Mouse (Mus musculus) lung, postnatal 36 days (tissue): ENCODE data around the gene Tor2a.

Source experiments
- DNase-seq: peaks from one replicate; pipeline ENCODE4 v3.0.0; 2022; ENCODE audit warnings: mixed read lengths

The Tor2a gene

DNA sequence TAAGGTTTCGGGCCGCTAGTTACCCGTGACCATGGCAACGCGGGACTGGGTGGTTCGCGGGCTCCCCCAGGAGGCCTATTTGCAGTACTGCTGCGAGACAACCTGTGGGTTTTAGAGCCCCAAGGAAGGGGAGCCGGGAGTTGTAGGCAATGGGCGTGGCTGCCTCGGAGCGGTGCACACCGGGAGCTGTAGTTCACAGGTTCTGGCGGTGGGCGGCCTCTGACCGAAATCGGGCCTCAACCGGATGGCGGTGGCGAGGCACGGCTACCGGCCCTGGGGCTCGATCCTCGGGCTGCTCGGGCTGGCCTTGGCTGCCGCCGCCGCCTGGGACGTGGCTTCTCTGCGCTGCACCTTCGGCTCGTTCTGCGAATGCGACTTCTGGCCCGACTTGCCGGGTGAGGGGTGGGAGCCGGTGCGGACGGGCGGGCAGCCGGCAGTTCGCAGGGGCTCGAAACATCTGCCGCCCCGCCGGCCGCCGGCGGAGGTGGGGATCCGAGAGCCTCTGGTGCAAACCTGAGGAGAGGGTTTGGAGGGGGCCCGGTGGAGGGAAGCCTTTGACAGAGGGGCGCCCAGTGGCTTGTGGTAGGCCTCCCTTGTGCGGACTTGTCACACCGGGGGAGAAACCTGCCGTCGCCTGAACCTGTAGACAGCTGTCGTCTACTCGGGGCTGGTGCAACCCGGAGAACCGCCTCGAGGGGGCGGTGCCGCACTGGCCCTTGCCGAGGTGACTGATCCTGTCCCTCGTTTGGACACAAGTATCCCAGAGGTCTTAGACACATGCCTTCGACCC, at the start of gene Tor2a:
Gene Tor2a (plus strand): TSS at position 179 of the 790 bp plus-strand sequence.
- DNase-seq: peak; percentile 99

DNA sequence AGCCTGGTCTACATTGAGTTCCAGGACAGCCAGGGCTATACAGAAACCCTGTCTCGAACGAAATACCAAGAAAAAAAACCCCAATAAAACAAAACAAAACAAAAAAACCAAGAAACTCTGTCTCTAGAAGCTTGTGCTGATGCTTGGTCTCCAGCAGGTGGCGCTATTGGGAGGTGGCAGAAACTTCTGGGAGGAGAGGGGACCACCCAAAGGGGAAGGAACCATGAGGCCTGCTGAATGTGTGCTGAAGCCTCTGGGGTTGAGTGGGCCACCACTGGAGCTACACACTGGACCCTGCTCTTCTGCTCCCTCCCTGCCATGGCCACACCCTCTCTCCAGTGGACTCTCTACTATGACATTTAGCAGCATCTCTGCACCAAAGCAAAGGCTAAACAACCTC, 48.4 kb upstream of the Tor2a start:
- peak; percentile 47 for DNase-seq

DNA sequence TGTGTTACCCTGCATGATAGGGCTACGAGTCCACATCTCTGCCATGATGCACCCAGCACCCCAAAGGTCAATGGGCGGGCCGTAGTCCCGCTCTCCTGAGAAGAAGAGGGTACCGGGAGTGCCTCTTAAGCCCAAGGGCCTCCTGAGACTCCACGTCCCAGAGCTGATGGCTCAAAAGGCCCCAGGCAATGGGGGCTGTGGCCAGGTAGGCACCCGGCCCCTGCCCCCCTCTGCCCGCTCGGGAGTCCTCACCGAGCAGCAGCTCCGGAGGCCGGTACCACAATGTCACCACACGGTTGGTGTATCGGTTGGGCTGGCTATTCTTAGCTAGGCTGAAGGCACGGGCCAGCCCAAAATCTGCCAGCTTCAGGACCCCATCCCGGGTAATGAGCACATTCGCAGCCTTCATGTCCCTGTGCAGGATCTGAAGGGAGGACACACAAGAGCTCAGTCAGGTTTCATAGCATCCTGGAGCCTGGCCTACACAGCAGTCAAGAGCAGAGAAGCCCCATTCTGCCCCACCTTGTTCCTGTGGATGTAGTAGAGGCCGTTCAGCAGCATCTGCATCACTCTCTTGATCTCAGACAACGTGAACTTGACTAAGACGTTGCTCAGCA, 47.4 kb upstream of the Tor2a start:
- DNase-seq: no peak

DNA sequence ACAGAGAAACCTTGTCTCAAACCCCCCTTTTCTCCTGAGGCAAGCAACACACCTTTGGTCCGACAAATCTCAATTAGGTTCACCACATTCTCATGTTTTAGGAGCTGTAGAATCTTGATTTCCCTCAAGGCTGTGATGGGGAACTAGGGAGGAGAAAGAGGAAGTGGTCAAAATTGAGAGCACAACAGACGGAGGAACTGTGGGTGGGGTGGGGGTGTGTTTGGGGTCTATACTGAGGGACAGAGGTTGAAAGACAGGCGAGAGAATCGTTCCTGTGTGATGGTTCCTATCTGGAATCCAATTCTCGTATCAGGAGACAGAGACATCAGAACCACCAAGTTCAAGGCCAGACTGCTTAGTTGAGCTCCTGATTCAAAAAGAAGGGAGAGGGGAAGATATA, 46.6 kb upstream of the Tor2a start:
- peak; percentile 58 for DNase-seq

DNA sequence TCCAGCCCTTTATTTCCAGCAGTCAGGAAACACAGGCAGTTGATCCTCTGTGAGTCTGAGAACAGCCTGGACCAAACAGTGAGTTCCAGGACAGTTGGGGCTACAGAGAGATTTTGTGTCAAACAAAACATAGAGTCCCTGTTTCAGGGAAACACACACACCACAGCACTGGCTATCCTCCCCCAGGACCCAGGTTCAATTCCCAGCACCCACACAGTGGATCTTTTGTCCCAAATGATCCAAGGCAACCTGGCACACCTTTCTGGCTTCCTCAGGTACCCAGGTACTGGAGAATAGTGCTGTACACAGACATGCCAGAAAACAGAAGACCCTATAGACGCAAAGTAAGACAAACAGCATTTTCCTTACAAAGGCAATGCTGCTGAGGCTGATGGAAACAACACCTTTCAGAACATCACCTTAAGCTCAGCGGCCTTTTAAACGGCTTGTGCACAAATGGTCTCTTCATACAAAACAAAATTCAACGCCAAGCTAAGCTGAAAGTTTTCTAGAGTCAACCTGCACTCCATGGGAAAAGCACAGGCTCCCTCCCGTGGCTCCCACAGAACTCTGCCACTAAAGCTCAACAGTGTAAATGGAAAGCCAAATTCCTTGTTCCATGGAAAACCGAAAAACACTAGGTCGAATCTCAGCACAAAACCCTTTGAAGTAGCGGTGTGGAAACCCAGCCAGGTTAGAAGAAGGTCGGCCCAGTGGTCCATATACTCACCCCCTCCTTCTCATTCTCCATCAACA, 45.6 kb upstream of the Tor2a start:
- DNase-seq: no peak

DNA sequence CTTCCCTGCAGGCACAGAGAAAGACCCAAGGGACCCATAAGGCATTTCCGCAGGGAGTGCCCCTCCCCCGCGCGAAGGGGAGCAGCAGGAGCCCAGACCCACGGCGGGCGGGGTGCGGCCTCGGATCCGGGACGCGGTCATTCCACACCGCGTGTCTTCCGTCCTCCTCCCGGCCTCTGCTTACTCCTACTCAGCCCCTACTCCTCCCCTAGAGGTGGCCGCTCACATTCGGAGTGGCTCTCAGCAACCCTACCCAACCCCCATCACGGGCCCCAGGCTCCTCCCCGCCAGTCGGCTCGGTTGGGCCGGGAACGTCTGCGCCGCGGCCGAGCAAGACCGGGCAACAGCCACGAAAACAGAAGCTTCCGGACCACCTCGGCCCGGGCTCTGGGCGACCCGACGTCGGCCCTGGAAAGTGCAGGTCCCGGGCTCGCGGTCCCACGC, 44.9 kb upstream of the Tor2a start:
- DNase-seq: peak; percentile 71

DNA sequence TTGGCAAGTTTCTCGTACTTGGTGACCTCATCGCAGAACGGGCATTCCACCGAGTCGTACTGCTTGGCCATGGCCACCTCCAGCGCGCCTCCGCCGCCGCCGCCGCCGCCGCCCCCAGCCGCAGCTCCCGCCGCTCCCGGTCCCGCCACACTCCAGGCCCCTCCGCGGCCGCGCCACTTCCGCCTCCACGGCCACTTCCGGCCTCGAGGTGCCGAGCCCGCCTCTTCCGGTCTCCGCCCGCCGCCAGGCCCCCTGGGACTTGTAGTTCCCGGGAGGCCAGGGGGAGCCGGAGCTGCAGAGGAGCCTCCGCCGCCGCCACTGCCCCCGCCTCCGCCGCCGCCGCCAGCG, 44.5 kb upstream of the Tor2a start:
- DNase-seq: peak; percentile 95

DNA sequence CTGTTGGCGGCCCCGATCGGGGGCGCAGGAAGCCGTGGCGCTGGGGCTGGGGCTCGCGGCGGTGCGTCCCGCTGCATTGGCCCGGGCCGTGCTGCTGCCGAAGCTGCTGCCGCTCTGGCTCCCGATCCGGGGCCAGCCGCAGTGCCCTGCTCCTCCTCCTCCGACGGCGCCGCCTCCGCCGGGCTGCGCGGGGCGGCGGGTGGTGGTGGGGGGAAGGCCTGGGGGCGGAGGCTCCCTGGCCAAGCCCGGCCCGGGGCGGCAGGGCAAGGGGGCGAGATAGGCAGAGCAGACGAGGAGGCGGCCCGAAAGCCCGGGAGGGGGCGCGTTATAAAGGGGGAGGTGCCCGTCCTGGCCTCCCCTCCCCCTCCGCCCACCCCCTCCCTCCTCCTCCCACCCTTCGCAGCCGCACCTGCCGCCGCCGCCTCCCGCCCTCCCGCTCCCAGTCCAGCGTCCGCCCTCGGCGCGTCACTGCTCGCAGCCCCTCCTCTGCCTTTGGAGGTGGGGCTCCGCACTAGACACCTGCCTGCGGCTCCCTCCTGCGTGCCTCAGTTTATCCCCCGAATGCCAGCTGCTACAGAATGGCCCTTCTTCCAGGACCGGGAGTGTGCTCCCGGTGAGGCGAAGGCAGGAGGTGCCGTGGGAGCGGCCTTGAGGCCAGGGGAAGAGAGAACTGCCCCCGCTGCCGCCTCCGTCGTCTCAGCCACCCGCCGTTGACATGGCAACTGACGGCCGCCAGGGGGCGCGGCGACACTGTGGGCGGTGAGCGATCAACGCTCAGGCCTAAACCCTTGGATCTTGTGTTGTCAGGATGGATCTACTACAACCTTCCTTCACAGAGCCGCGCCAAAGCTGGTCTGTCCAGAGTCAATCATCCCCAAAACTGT, 43.9 kb upstream of the Tor2a start, which contains the start of gene Cdk9:
Gene Cdk9 (minus strand): TSS at position 143 of the 884 bp plus-strand sequence.
- peak; percentile 94 for DNase-seq

DNA sequence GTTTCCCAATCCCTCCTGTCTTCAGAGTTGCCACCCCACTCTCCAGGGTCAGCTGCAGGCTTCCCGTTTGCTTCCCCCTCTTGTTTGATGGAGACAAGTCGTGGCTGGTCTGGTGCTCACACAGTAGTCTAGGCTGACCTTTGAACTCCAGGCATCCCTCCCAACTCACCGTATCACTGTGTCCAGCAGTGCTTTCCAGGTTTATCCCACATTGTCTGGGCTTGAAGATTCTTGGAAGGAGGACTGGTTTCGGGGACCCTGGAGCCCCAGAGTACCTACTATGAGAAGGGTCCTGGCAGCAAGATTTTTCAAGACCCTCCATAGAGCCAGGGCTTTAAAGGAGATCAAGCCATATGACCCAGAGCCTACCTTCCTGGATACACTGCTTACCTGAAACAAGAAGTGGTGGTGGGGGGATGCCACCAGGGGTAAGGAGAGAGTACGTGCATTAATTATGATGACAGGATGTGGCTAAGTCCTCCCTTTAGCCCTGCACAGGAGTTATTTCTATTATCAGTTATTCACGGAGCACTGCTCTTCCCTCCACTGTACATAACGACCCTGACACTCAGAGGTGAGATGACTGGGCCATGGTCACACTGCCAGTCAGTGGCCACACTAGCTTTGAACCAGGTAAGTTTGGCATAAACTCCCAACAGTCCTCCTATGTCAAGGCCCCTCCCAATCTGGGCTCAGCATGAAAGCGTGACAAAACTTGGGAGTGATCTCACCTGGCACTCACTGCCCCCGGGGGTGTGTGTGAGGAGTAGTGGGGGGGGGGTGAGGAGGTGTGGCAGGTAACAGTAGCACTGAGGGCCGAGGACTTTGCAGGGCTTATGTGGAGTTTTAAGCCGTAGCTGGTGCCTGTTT, 42.7 kb upstream of the Tor2a start:
- DNase-seq: peak; percentile 18

DNA sequence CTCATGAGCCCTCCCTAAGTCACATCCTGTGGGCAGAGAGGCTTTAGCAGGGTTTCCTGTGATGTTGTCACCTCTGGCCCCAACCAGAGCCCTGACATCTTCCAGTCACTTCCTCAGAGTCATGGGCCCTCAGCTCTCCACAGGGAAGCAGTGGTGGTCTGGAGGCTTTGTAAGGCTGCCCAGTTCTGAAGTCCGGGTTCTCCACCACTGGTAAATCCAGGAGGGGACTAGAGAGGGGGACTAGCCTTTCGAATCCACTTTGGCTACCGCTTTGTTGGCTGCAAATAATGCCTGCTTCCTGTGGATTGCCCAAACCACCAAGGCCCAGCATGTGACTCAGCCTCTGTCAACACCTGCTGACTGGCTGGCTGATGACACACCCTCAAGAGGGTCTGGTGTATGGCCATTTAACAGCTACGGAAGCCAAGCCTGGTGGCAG, 42.0 kb upstream of the Tor2a start:
- peak; percentile 79 for DNase-seq

DNA sequence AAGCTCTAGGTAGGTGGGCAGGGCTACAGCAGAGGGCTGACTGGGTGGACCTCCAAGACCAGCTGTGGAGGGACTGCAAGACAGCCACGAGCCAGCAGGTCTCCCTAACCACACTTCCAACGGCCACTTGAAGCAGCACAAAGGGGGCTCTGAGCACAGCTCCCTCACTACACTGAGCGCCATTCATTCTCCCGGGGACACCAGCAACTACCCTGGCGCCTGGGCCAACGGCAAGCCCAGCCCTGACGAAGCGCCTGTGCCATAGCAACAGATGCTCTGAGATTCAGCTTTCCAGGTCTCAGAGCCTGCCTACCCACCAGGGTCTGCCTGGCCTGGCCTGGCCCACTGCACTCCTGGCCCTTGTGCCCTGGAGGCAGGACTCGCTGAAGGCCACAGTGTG, 38.3 kb upstream of the Tor2a start:
- DNase-seq: no peak

DNA sequence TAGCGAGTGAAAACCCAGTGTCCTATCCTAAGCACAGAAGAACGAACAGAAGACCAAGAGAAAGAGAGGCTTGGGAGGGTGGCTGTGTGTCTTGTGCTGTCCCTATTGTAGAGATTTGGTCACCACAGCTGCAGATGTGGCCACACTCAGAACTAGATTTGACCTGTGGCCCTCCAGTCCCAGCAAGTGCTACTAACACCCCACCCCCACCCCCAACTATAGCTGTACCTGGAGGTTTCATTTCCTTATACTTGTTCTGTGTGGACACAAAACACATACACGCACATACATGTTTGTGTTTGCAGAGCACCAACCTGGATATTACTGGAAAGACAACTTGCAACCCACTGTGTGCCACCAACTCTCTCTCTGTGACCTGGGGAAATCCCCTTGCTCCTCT, 37.0 kb upstream of the Tor2a start:
- DNase-seq: no peak

DNA sequence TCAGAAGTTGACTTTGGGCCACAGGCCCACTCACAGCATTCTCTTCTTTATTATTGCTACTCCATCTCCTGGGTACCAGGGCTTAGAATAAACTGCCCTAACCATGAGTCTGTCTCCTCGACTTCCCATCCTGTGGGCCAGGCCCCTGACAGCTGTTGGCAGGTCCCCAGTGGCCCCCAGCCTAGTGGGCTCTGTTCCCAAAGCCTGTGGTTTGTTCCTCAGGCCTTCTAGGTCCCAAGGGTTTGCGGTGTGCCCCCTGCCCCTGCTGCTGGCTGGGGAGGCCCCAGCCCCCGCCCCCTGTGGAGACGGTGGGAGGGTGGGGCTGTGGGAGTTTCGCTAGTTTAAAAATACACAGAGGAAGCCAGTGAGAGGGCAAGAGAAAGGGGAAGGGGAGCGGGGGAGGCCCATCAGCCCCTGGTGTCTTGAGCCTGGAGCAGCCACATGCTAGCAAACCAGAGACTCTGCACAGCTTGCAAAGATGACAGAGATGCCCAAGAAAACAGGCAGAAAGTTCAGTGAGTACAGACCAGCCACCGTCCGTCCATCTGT, 36.3 kb upstream of the Tor2a start, which contains the start of gene Sh2d3c:
Gene Sh2d3c (plus strand): TSS at position 375 of the 549 bp plus-strand sequence.
- peak; percentile 64 for DNase-seq

DNA sequence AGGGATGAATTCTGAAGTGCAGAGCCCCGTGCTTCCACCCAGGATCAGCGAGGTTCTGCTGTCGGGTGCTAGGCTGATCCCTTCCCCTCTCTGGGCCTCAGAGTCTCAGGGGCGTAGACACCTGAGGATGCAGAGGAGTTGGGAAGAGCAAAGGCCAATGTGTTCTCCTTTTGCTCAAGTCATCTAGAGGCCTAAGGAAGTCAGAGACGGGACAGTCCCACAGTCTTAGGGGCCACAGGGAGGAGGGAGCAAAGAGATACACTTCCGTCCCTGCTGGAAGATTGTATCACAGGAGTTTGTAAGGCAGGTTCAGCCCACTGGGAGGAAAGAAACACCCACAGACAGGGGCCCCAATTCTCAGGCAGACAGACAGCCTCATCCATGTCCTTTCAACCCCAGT, 35.0 kb upstream of the Tor2a start:
- DNase-seq: no peak

DNA sequence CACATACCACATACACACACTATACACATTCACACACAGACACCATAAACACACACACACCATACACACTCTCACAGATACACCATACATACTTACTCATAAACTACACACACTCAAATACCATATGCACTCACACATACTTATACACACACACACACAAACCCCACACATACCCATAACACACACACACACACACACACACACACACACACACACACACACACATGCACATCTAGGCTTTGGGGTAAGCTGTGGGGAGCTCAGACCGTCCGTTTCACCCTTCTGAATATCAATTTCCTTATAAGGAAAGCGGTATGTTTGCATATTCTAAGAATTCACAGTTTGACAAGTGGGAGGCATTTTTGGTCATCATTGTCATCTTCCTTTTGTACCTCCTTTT, 34.5 kb upstream of the Tor2a start:
- DNase-seq: no peak

DNA sequence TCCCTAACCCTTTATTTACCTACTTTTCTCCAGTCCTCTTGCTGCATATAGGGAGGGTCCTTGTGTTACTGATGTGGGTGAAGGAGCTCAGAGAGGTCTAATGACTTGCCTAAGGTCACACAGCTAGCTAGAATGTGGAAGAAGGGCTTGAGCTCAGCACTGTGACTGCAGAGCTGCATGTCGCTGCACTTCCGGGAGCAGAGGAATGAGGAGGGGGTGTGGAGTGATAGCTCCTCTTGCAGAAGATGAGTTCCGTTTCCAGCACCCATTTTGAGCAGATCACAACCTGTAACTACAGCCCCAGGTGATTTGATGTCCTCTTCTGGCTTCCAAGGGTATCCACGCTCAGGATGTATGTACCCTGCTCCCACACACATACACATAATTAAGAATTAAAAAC, 32.9 kb upstream of the Tor2a start:
- DNase-seq: no peak

DNA sequence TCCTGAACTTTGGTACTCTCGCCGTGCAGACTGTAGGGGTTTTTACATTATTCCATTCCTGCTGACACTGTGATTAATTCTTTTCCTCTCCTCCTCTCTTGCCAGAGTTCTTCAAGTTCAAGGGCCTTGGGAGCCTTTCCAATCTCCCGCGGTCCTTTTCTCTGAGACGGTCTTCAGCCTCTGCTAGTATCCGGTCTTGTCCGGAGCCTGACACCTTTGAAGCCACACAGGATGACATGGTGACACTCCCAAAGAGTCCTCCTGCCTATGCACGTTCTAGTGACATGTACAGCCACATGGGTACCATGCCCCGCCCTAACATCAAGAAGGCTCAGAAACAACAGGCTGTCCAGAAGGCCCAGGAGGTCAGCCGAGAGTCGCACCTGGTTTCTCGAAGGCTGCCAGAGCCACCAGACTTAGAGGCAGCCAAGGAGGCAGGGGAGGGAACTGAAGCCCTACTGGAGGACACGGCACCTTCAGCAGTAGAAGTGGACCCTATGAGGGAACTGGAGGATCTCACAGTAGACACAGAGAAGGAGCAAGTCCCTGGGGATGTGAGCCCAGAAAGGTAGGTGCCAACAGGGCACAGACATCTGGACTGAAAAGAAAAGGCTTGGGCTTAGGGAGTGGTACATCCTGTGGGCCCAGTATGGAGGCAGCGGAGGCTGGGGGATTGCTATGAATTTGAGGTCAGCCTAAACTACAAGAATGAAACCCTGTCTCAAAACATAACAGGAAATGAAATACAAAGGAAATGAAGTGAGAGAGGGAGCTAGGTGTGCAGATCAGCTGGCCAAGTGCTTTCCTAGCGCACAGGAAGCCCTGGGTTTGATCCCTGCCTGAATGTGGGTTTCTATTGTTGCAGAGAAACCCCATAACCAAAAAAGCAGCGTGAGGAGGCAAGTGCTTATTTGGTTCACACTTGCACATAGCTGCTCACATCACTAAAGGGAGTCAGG, 31.9 kb upstream of the Tor2a start:
- DNase-seq: no peak

DNA sequence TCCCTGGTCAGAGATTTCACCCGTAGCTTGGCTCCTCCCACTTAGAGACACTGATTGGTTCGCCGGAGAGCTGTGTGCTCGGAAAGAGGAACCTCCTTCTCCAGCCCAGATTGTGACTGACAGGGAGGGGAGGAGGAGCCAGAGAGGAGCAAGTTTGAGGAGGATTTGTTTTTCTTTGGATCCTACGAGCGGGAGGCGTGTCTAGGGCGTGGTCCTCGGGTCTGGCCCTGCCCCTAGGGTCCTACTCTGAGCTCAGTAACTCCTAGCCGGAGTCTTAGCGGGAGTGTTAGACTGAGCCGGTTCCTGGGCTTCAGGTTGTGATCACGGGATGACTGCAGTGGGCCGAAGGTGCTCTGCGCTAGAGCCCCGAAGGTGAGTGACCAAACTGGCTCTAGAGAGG, 29.6 kb upstream of the Tor2a start:
- peak; percentile 99 for DNase-seq

DNA sequence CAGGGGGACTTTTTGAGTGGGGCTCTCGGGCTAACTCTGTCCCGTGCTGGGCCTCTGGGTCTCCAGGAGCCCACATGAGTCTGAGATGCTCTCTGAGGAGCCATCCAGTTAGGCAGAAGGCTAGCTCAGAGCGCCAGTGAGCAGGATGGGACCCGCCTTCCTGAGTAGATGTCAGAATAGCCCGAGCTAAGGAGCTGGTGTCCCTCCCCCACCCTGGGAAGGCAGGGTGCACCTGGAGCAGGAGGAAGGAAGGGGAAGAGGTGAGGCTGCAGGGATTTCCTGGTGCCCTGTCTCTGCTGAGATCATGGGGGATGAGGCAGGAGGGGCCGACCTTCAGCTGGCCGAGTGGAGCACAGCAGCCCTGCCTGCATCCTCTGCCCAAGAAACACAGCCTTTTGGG, 28.6 kb upstream of the Tor2a start:
- peak; percentile 70 for DNase-seq

DNA sequence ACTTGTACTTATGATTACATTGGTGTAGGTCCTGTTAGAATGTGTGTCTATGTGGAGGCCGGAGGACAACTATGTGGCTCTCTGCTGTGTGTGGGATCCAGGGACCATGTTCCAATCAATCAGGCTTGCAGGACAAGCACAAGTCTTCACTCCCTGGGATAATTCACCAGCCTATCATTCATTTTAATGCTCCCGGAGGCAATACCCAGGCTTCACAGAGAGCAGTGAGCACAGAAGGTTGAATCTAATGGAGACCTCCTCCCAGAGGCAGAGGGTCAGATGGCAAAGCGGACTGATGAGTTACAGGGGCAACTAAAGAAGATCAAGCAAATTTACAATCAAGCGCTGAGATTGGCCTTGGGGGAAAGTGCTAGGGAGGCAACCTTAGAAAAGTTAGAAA, 27.5 kb upstream of the Tor2a start:
- DNase-seq: no peak
